Mouse (Mus musculus): ENCODE data around the gene Dnajc22. TPM values are rescaled to one million over a fixed set of nuclear protein-coding genes. Genes with fewer than 3 reads are reported as not detected.

Dnajc22 gene
- 0.37 TPM for polyA plus RNA-seq (2017; shearing (Covaris generic))

GRCm38 (mm10) chr15:99092870-99093269 is at the start of gene Dnajc22:
Gene Dnajc22, plus strand, starts transcription at chr15:99093170.

GRCm38 (mm10) chr15:99055040-99055439 is 37.9 kb upstream of the Dnajc22 start, which contains the start of gene Prph:
Gene Prph, plus strand, starts transcription at chr15:99055174.

GRCm38 (mm10) chr15:99074019-99074599 is 18.9 kb upstream of the Dnajc22 start, which contains the start of gene Troap:
Gene Troap, plus strand, starts transcription at chr15:99074575.

GRCm38 (mm10) chr15:99087253-99088075 is 5.5 kb upstream of the Dnajc22 start, which contains the start of gene C1ql4:
Gene C1ql4, minus strand, starts transcription at chr15:99087817.

GRCm38 (mm10) chr15:99125711-99126080 is 32.7 kb downstream of the Dnajc22 start, which contains the start of gene Spats2:
Gene Spats2, plus strand, starts transcription at chr15:99125916.

Other genes starting within 250 kb of the Dnajc22 start
- gene Kmt2d, start 222.0 kb upstream of the Dnajc22 start, polyA plus RNA-seq (2017; shearing (Covaris generic)) = 32.4 TPM
- gene Rhebl1, start 198.6 kb upstream of the Dnajc22 start, polyA plus RNA-seq (2017; shearing (Covaris generic)) = 39.4 TPM
- gene Dhh, start 194.6 kb upstream of the Dnajc22 start, polyA plus RNA-seq (2017; shearing (Covaris generic)) = not detected
- gene Lmbr1l, start 174.9 kb upstream of the Dnajc22 start, polyA plus RNA-seq (2017; shearing (Covaris generic)) = 152 TPM
- 277 TPM for gene Tuba1b, start 158.6 kb upstream of the Dnajc22 start, polyA plus RNA-seq (2017; shearing (Covaris generic))
- gene Gm49450, start 139.6 kb upstream of the Dnajc22 start, polyA plus RNA-seq (2017; shearing (Covaris generic)) = not detected
- 197 TPM for gene Tuba1a, start 139.5 kb upstream of the Dnajc22 start, polyA plus RNA-seq (2017; shearing (Covaris generic))
- 27.1 TPM for gene Tuba1c, start 63.3 kb upstream of the Dnajc22 start, polyA plus RNA-seq (2017; shearing (Covaris generic))
- gene Prph, start 38.0 kb upstream of the Dnajc22 start, polyA plus RNA-seq (2017; shearing (Covaris generic)) = not detected
- gene Troap, start 18.6 kb upstream of the Dnajc22 start, polyA plus RNA-seq (2017; shearing (Covaris generic)) = not detected
- not detected for gene C1ql4, start 5.4 kb upstream of the Dnajc22 start, polyA plus RNA-seq (2017; shearing (Covaris generic))
- gene Spats2, start 32.7 kb downstream of the Dnajc22 start, polyA plus RNA-seq (2017; shearing (Covaris generic)) = 0.68 TPM
- 1.7 TPM for gene Kcnh3, start 131.7 kb downstream of the Dnajc22 start, polyA plus RNA-seq (2017; shearing (Covaris generic))
- gene Mcrs1, start 158.8 kb downstream of the Dnajc22 start, polyA plus RNA-seq (2017; shearing (Covaris generic)) = 89.8 TPM
- gene Prpf40b, start 201.9 kb downstream of the Dnajc22 start, polyA plus RNA-seq (2017; shearing (Covaris generic)) = 26.7 TPM
- 0.71 TPM for gene Fam186b, start 202.7 kb downstream of the Dnajc22 start, polyA plus RNA-seq (2017; shearing (Covaris generic))